Mouse (Mus musculus): ENCODE measurements at regions not wholly inside any gene's neighbourhood (a gene's known extent, or its start where the extent isn't known, plus 50 kb on each side); places are given as distances from the start of the nearest gene placed in this dataset.

- no peak for TF ChIP-seq CTCF (IDR thresholded peaks at IDR 0.05; ENCODE audit: low read depth, low read length)
- TF ChIP-seq POLR2A (IDR thresholded peaks at IDR 0.05; ENCODE audit: borderline replicate concordance, low read depth, low read length), result no peak
Measured at GRCm38 (mm10) chr8:89785011-89785410, 563.1 kb downstream of the Tox3 start.
